Mouse (Mus musculus): Measurements from ENCODE around the gene D930020B18Rik.

Gene D930020B18Rik

GRCm38 (mm10) chr10:121641272-121642053 lies at the start of gene D930020B18Rik:
D930020B18Rik (plus strand) TSS chr10:121641588.
- in situ Hi-C loops (cut with MboI, MseI), result loop anchor here (5.0 to 10.0 kb wide), 2 partner anchors 416 to 883 kb away; no protein-coding TSS in a partner anchor

- in situ Hi-C loops (cut with MboI, MseI), result no loop called here
Observed at GRCm38 (mm10) chr10:121596580-121596979, 44.8 kb upstream of the D930020B18Rik start.

- in situ Hi-C loops (cut with MboI, MseI), result loop anchor here in 1 of 2 experiments (25.0 kb wide), 2 partner anchors 1489 to 1561 kb away; partner anchors contain the start of gene Helb
Observed at GRCm38 (mm10) chr10:121601272-121601671, 40.1 kb upstream of the D930020B18Rik start.

GRCm38 (mm10) chr10:121603556-121603955 lies 37.8 kb upstream of the D930020B18Rik start:
- in situ Hi-C loops (cut with MboI, MseI), result loop anchor here in 1 of 2 experiments (25.0 kb wide), 2 partner anchors 1491 to 1559 kb away; partner anchors contain the start of gene Helb

- in situ Hi-C loops (cut with MboI, MseI), result loop anchor here (5.0 to 25.0 kb wide), 4 partner anchors 42 to 1568 kb away; partner anchors contain the start of gene Helb (in 1 of the 2)
Observed at GRCm38 (mm10) chr10:121604632-121605344, 36.6 kb upstream of the D930020B18Rik start.

- in situ Hi-C loops (cut with MboI, MseI), result loop anchor here (5.0 to 25.0 kb wide), 4 partner anchors 46 to 1564 kb away; partner anchors contain the start of gene Helb (in 1 of the 2)
Observed at GRCm38 (mm10) chr10:121608177-121608576, 33.2 kb upstream of the D930020B18Rik start.

GRCm38 (mm10) chr10:121611587-121611986 lies 29.8 kb upstream of the D930020B18Rik start:
- in situ Hi-C loops (cut with MboI, MseI), result loop anchor here in 1 of 2 experiments (25.0 kb wide), 2 partner anchors 1499 to 1551 kb away; partner anchors contain the start of gene Helb

- in situ Hi-C loops (cut with MboI, MseI), result loop anchor here in 1 of 2 experiments (25.0 kb wide), 2 partner anchors 1500 to 1550 kb away; partner anchors contain the start of gene Helb
Observed at GRCm38 (mm10) chr10:121612448-121612847, 28.9 kb upstream of the D930020B18Rik start.

- in situ Hi-C loops (cut with MboI, MseI), result loop anchor here in 1 of 2 experiments (25.0 kb wide), 2 partner anchors 1501 to 1549 kb away; partner anchors contain the start of gene Helb
Observed at GRCm38 (mm10) chr10:121613570-121613969, 27.8 kb upstream of the D930020B18Rik start.

GRCm38 (mm10) chr10:121615146-121615870 lies 26.1 kb upstream of the D930020B18Rik start:
- in situ Hi-C loops (cut with MboI, MseI), result loop anchor here in 1 of 2 experiments (25.0 kb wide), 2 partner anchors 1503 to 1547 kb away; partner anchors contain the start of gene Helb

- in situ Hi-C loops (cut with MboI, MseI), result loop anchor here in 1 of 2 experiments (25.0 kb wide), 2 partner anchors 1504 to 1546 kb away; partner anchors contain the start of gene Helb
Observed at GRCm38 (mm10) chr10:121615935-121616334, 25.5 kb upstream of the D930020B18Rik start.

- in situ Hi-C loops (cut with MboI, MseI), result loop anchor here in 1 of 2 experiments (5.0 to 25.0 kb wide), 3 partner anchors 360 to 1540 kb away; partner anchors contain the start of gene Helb
Observed at GRCm38 (mm10) chr10:121622431-121622830, 19.0 kb upstream of the D930020B18Rik start.

GRCm38 (mm10) chr10:121623670-121624069 lies 17.7 kb upstream of the D930020B18Rik start:
- in situ Hi-C loops (cut with MboI, MseI), result loop anchor here in 1 of 2 experiments (5.0 to 25.0 kb wide), 3 partner anchors 361 to 1539 kb away; partner anchors contain the start of gene Helb

GRCm38 (mm10) chr10:121625006-121625405 lies 16.4 kb upstream of the D930020B18Rik start:
- in situ Hi-C loops (cut with MboI, MseI), result no loop called here

GRCm38 (mm10) chr10:121625407-121626185 lies 15.8 kb upstream of the D930020B18Rik start:
- in situ Hi-C loops (cut with MboI, MseI), result no loop called here

GRCm38 (mm10) chr10:121626186-121626882 lies 15.1 kb upstream of the D930020B18Rik start, which contains the start of gene Xpot:
Xpot (minus strand) TSS chr10:121626332.
- in situ Hi-C loops (cut with MboI, MseI), result no loop called here

GRCm38 (mm10) chr10:121627216-121627852 lies 14.1 kb upstream of the D930020B18Rik start:
- in situ Hi-C loops (cut with MboI, MseI), result no loop called here

- in situ Hi-C loops (cut with MboI, MseI), result no loop called here
Observed at GRCm38 (mm10) chr10:121628561-121629040, 12.8 kb upstream of the D930020B18Rik start.
